Mouse (Mus musculus): ENCODE data around the gene Olfr914.

Olfr914 gene

GRCm38 (mm10) chr9:38604802-38605201 lies at the start of gene Olfr914:
Olfr914 (plus strand) TSS chr9:38605102.
- no peak for DNase-seq (ENCODE audit: low spot score)

GRCm38 (mm10) chr9:38579878-38580277 lies 25.0 kb upstream of the Olfr914 start, which contains the start of gene Olfr912:
Olfr912 (plus strand) TSS chr9:38580178.
- DNase-seq (ENCODE audit: low spot score), result no peak

- no peak for DNase-seq (ENCODE audit: low spot score)
Observed at GRCm38 (mm10) chr9:38591056-38591455, 13.8 kb upstream of the Olfr914 start.

- no peak for DNase-seq (ENCODE audit: low spot score)
Observed at GRCm38 (mm10) chr9:38592459-38592858, 12.4 kb upstream of the Olfr914 start, which contains the start of gene Olfr913. Olfr913 (plus strand) TSS chr9:38592759.

- DNase-seq (ENCODE audit: low spot score), result no peak
Observed at GRCm38 (mm10) chr9:38632406-38632805, 27.5 kb downstream of the Olfr914 start.

- no peak for DNase-seq (ENCODE audit: low spot score)
Observed at GRCm38 (mm10) chr9:38659775-38660174, 54.9 kb downstream of the Olfr914 start, which contains the start of gene Olfr916. Olfr916 (minus strand) TSS chr9:38659875.
